Mouse (Mus musculus) macrophage (primary cell): ENCODE measurements around the gene Aif1. TPM values are rescaled to one million over a fixed set of nuclear protein-coding genes. Genes with fewer than 3 reads are reported as not detected.

Experiments used
- H3K27ac ChIP-seq: fragments of 350-480 bp; formaldehyde crosslinking; 2 replicates; pipeline ENCODE4 v1.9.0; 2021
- H3K36me3 ChIP-seq: fragments of 350-480 bp; formaldehyde crosslinking; 2 replicates; pipeline ENCODE4 v1.9.0; 2021; ENCODE audit errors: inconsistent target
- H3K4me3 ChIP-seq: fragments of 350-480 bp; formaldehyde crosslinking; 2 replicates; pipeline ENCODE4 v1.9.0; 2021; ENCODE audit errors: inconsistent target
- H3K79me2 ChIP-seq: fragments of 350-480 bp; formaldehyde crosslinking; 2 replicates; pipeline ENCODE4 v1.9.0; 2021; ENCODE audit errors: inconsistent target
- WGBS: methylation state at CpG from one replicate; pipeline ENCODE4 v1.1.7; 2026; ENCODE audit warnings: inconsistent platforms; ENCODE audit not compliant: missing documents; 5-methylcytosine and 5-hydroxymethylcytosine counted together
- polyA plus RNA-seq: library from polyadenylated mRNA; stranded (reverse); fragments of 250-400 nt; gene quantifications from 3 replicates; pipeline ENCODE4 v1.2.4, GENCODE M21; 2018; ENCODE audit warnings: inconsistent platforms

Gene Aif1
- polyA plus RNA-seq, 1 experiment from 2014 or later: 243 TPM

- Histone ChIP-seq H3K4me3 (peak within 1 kb of the TSS; percentile 92), H3K36me3 (peaks cover 7% of the 10 kb centered on the region; the same call in 1 of the 2 replicates), H3K79me2 (peaks cover 31% of the 10 kb centered on the region), H3K27ac (peak within 1 kb of the TSS; percentile 99)
- WGBS: 1% methylated on average over 13 of the region's 13 CpGs
Observed at GRCm38 (mm10) chr17:35201787-35202186, 25.9 kb upstream of the Aif1 start, which contains the start of gene Tnf. Tnf (minus strand) TSS chr17:35202007.

- WGBS: 0% methylated on average over 11 of the region's 11 CpGs
- peak overlapping the region; percentile 99 for H3K27ac ChIP-seq
- H3K79me2 ChIP-seq: peaks cover 31% of the 10 kb centered on the region
- peaks cover 7% of the 10 kb centered on the region; the same call in 1 of the 2 replicates for H3K36me3 ChIP-seq
- peak overlapping the region; percentile 92 for H3K4me3 ChIP-seq
Observed at GRCm38 (mm10) chr17:35201128-35201527, 25.3 kb upstream of the Aif1 start.

DNA sequence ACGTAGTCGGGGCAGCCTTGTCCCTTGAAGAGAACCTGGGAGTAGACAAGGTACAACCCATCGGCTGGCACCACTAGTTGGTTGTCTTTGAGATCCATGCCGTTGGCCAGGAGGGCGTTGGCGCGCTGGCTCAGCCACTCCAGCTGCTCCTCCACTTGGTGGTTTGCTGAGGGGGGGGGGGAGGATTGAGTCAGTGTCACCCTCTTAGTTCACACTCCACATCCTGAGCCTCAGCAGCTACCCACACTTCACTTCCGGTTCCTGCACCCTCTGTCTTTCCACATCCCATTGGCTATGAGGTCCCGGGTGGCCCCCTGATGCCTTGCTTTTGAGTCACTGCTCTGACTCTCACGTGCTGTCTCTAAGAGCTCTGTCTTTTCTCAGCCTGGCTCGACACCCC is 24.5 kb upstream of the Aif1 start:
- WGBS: 5% methylated on average over 11 of the region's 11 CpGs
- peak overlapping the region; percentile 92 for H3K4me3 ChIP-seq
- H3K36me3 ChIP-seq: peaks cover 7% of the 10 kb centered on the region; the same call in 1 of the 2 replicates
- H3K27ac ChIP-seq: peak overlapping the region; percentile 99
- H3K79me2 ChIP-seq: peaks cover 31% of the 10 kb centered on the region

DNA sequence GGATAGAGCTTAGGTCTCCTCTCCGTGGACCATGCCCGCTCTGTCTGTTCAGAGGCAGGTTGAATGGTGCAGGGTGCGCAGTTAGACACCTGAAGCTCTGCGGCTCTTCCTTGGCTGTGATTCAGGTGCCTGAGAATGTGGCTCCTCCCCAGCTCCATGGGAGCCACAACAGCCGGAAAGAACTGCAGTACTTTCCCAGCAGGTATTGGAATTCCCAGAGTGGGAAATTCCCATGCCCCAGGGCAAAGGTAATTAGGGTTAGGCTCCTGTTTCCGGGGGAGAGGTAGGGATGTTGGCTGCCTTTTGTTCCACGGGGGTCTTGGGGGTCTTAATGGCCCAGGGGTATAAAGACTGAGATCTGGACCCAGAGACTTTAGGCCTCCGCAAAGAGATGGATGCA is 23.1 kb upstream of the Aif1 start:
- Histone ChIP-seq H3K79me2 (peaks cover 31% of the 10 kb centered on the region), H3K4me3 (no peak overlapping the region), H3K36me3 (peaks cover 7% of the 10 kb centered on the region; the same call in 1 of the 2 replicates), H3K27ac (peak overlapping the region; percentile 99; the same call in 1 of the 2 replicates)
- WGBS: 94% methylated on average over 8 of the region's 8 CpGs

- Histone ChIP-seq H3K36me3 (peaks cover 7% of the 10 kb centered on the region; the same call in 1 of the 2 replicates), H3K4me3 (no peak overlapping the region), H3K79me2 (peaks cover 31% of the 10 kb centered on the region), H3K27ac (no peak overlapping the region)
- 86% methylated on average over 6 of the region's 7 CpGs for WGBS
Observed at GRCm38 (mm10) chr17:35198029-35198428, 22.2 kb upstream of the Aif1 start.

DNA sequence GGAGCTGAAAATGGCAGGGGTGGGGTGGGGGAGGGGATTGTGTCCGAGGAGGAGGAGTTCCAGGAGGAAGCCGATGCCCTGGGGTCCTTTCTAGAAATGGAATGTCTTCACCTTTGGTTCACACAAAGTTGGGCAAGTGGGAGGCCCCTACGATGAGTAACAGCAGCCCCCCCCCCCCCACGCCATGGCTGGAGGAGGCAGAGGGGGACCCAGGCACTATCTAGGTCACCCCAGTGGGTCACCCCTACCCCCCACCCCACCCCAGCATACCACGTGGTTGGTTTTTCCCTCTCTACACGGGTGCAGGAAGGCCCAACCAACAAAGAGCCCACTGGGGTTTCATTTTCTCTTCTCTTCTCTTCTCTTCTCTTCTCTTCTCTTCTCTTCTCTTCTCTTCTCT is 21.3 kb upstream of the Aif1 start:
- H3K4me3 ChIP-seq: no peak overlapping the region
- peaks cover 31% of the 10 kb centered on the region for H3K79me2 ChIP-seq
- H3K27ac ChIP-seq: no peak overlapping the region
- H3K36me3 ChIP-seq: peaks cover 7% of the 10 kb centered on the region; the same call in 1 of the 2 replicates
- 18% methylated on average over 5 of the region's 6 CpGs for WGBS

DNA sequence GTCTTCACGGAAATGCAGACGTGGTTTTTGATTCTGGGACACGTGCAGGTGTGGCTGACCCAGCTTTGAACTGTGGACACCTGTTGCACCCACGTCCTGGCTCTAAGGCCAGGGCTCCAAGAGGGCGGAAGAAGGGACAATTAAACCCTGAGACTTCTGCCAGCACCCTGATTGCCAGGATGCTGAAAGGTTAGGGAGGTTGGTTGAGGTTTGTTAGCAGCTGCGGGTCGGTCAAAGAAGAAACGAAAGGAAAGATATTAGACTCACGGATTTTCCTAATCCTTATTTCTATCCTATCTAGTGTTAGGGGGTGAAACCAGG is 20.4 kb upstream of the Aif1 start:
- WGBS: 47% methylated on average over 9 of the region's 9 CpGs
- Histone ChIP-seq H3K4me3 (peak overlapping the region; percentile 32), H3K27ac (no peak overlapping the region), H3K79me2 (peaks cover 25% of the 10 kb centered on the region), H3K36me3 (peaks cover 7% of the 10 kb centered on the region; the same call in 1 of the 2 replicates)

GRCm38 (mm10) chr17:35195631-35196320 is 19.9 kb upstream of the Aif1 start:
- WGBS: under 1% methylated on average over 64 of the region's 66 CpGs
- Histone ChIP-seq H3K36me3 (peaks cover 7% of the 10 kb centered on the region; the same call in 1 of the 2 replicates), H3K79me2 (peaks cover 20% of the 10 kb centered on the region), H3K4me3 (peak overlapping the region; percentile 32), H3K27ac (no peak overlapping the region)

DNA sequence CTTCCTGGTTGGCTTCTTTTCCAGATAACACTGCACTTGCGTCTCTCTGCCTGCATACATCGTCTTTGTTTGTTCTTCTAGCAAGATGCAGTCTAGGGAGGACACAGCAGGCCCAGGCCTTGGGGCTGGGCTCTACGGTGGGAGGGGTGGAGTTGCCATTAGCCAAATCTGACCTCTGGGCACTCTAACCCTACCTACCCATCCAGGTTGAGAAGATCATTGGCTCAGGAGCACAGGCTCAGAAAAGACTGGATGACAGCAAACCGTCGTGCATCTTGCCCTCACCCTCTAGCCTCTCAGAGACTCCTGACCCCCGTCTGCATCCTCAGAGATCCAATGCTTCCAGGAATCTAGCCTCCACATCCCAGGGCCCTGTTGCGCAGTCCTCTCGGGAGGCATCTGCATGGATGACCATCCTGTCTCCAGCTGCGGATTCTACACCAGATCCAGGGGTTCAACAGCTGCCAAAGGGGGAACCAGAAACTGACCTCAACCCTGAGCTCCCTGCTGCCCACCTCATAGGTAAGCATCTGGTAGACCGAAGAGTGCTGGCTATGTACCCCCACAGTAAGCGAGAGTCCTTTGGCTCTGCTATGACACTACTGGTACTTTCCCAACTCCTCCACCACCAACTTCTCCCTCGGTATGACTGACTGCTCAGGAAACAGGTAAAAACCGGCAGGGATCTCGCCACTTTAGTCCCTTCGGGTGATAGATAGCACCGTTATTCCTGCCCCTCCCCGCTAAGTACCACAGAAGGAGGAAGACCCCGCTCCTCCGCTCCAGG is 19.2 kb upstream of the Aif1 start:
- Histone ChIP-seq H3K36me3 (peaks cover 7% of the 10 kb centered on the region; the same call in 1 of the 2 replicates), H3K79me2 (peaks cover 16% of the 10 kb centered on the region), H3K4me3 (peak overlapping the region; percentile 19; the same call in 1 of the 2 replicates), H3K27ac (no peak overlapping the region)
- 42% methylated on average over 19 of the region's 19 CpGs for WGBS

DNA sequence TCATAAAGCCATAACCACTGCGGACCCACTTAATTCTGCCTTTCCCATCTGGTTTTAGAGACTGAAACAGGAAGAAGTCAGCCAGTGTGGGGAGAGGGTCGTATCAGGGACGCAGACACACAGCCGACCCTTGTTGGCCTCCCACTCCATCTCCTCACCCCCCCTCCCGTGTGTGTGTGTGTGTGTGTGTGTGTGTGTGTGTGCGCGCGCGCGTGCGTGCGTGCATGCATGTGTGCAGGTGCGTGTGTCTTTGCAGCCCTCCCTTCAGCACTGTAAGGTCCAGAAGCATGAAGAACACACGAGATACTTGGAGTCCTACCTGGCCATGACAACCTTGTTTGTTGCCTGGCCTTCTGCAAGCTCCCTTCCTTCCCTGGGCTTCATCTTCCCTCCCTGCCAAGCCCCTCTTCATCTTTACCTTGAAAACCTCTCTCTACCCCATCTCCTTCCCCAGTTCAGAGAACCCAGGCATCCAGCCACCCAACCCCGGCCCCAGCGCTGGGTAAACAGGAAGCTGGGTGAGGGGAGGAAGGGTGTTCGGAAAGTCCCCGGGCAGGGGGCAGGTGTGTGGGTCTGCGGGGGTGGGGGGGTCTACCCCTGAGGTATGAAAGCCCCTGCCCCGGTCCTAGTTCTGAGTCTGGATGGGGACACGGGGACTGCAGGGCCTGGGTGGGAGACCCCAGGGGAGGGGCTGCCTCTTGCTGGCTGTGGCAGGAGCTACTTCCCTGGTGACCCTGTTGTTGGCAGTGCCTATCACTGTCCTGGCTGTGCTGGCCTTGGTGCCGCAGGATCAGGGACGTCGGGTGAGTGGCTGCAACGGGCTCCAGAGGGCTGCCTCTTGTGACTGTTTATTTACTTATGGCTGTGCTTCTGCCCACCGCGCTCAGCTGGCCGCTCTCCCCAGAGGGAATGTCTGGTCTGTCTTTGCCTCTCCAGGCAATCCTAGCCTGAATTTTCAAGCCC is 18.3 kb upstream of the Aif1 start, which contains the start of gene Ltb:
TSS of gene Ltb (plus strand) at position 559 of the 963 bp plus-strand sequence.
- peak within 1 kb of the TSS; percentile 19; the same call in 1 of the 2 replicates for H3K4me3 ChIP-seq
- H3K27ac ChIP-seq: peak within 1 kb of the TSS; percentile 37; the same call in 1 of the 2 replicates
- peaks cover 7% of the 10 kb centered on the region for H3K79me2 ChIP-seq
- H3K36me3 ChIP-seq: peaks cover under 1% of the 10 kb centered on the region; the same call in 1 of the 2 replicates
- 43% methylated on average over 17 of the region's 28 CpGs for WGBS

DNA sequence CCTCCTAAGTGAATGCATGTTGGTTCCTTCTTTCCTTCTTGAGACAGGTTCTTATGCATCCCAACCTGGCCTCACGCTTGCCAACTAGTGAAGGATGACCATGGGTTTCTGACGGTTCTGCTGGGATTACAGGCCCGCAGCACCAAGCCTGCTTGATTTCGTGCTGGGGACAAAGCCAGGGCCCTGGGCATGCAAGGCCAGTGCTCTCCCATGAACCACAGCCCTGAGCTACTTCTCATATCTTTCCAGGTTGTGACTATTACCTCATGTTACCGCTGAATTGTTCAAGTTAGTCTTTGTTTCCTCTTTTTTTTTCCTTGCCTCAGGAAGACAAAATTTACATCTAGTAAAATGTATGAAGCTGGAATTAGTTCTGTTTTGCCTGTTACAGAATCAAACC is 17.1 kb upstream of the Aif1 start:
- Histone ChIP-seq H3K79me2 (peaks cover 7% of the 10 kb centered on the region), H3K4me3 (no peak overlapping the region), H3K27ac (peak overlapping the region; percentile 37), H3K36me3 (no peaks in the 10 kb centered on the region)
- 22% methylated on average over 5 of the region's 5 CpGs for WGBS

GRCm38 (mm10) chr17:35191723-35192122 is 15.9 kb upstream of the Aif1 start:
- Histone ChIP-seq H3K4me3 (no peak overlapping the region), H3K36me3 (no peaks in the 10 kb centered on the region), H3K27ac (no peak overlapping the region), H3K79me2 (peaks cover 19% of the 10 kb centered on the region)
- whole genome bisulfite sequencing: 86% methylated on average over 2 of the region's 2 CpGs

- WGBS: 7% methylated on average over 4 of the region's 4 CpGs
- peak overlapping the region; percentile 96 for H3K27ac ChIP-seq
- peaks cover 28% of the 10 kb centered on the region for H3K79me2 ChIP-seq
- H3K36me3 ChIP-seq: no peaks in the 10 kb centered on the region
- no peak overlapping the region for H3K4me3 ChIP-seq
Observed at GRCm38 (mm10) chr17:35190096-35190495, 14.2 kb upstream of the Aif1 start.

DNA sequence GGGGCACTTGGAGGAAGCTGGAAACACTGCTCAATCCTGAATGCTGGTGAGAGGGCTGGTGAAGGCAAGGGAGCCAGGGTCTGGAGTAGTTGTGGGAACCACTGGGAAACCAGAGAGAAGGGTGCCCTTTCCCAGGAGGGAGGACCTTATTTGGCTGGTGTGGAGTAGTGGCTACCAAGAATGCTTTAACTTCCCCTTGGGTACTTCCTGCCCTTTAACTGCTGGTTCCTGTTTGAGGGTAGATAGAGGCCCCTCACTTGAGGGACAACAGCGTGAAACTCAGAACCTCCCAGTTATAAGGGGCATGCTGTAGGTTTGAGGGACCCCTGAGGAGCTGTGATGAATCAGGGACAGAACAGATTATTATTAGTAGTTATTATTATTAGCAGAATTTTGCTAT is 13.3 kb upstream of the Aif1 start:
- 0% methylated on average over 1 of the region's 1 CpGs for WGBS
- H3K4me3 ChIP-seq: no peak overlapping the region
- H3K27ac ChIP-seq: peak overlapping the region; percentile 96
- H3K79me2 ChIP-seq: peaks cover 30% of the 10 kb centered on the region
- H3K36me3 ChIP-seq: peaks cover 9% of the 10 kb centered on the region; the same call in 1 of the 2 replicates
